Mouse (Mus musculus): ENCODE results near the gene Pfdn6.

DNA sequence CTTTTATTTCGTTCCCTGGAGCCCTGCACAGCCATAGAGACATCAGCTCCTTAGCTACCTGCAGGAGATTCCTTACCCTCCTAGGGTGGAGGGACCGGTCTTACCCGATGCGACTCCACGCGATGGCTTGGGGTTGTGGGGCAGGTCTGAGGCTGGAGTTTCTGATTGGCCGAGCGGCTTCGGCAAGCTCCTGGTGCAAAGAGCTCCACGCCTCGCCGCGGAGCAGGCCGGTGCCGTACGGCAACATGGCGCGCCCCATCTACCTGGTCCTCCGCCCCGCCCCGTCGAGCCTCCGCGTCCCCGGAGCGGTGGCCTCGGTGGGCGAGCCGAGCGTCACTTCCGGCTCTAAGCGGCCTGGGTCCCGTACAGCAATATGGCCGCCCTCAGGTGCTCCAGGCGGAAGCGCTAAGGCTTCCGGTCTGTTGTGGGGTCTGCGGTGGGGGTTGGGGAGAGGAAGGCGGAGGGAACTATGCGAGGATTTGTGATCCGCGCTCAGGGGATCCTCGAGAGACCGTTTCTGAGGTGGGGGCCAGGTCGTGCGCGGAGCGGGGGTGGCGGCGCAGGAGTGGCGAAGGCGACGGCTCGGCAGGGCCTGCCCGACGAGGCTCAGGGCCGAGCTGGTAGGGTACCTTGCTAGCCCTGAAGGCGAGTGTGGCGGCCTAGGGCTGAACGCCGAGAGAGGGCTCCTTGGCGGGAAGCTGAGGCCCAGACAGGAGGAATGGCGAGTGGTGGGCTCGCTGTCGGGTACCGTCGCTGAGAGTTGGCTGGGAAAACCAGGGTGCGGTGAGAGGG lies 30.9 kb downstream of the Pfdn6 start, which contains the start of gene Daxx:
- TF ChIP-seq CTCF (IDR thresholded peaks at IDR 0.05; ENCODE audit: low read depth, low read length) (no peak), TAL1 (conservative IDR thresholded peaks at IDR 0.05; ENCODE audit: low read depth, low read length) (no peak), GATA1 (IDR thresholded peaks at IDR 0.05; ENCODE audit: borderline replicate concordance, low read length) (no peak)
